Mouse (Mus musculus): ENCODE results near the gene B3gntl1.

- TF ChIP-seq POLR2A (IDR thresholded peaks at IDR 0.05; ENCODE audit: insufficient read depth, low read length) (no peak), CTCF (IDR thresholded peaks at IDR 0.05; ENCODE audit: low read depth, low read length) (no peak), EP300 (IDR thresholded peaks at IDR 0.05; ENCODE audit: insufficient read depth, low read depth, low read length) (no peak)
Measured at GRCm38 (mm10) chr11:121676836-121677235, 3.9 kb upstream of the B3gntl1 start.

Data from ES-Bruce4 (cell line).